ENCODE assay signal across 14 mouse cellular contexts in genomic region chr2:6505979-6506811, GRCm38 (mm10).
DNase-seq lines count a peak whose midpoint lies in the region; ATAC-seq and TF ChIP-seq lines count a peak whose summit lies in the region.
"Had no signal": no experiment of that assay in that cellular context is flagged by ENCODE, and none has a peak within 500 bp of the region (broad histone marks: within the 10 kb centered on the region; RNA-seq: fewer than 3 reads in every experiment).

No protein-coding gene starts in this region.

- no peak for TF ChIP-seq CTCF in layer of hippocampus, adult 2 months (conservative IDR thresholded peaks at IDR 0.05)

- H3K27me3 ChIP-seq in midbrain, embryonic 11.5 days (ENCODE audit: control insufficient read depth, insufficient read depth, low read length) = no peaks in the 10 kb centered on the region
- H3K27me3 ChIP-seq: heart, embryonic 12.5 days; limb, embryonic 15.5 days had no signal

- H3K27ac ChIP-seq in layer of hippocampus, adult 2 months = 0 out of 2 replicates have a peak overlapping the region, but pooled peaks have one; percentile 39
- H3K27ac ChIP-seq in midbrain, embryonic 11.5 days (ENCODE audit: low read depth, low read length) = no peak overlapping the region
- H3K27ac ChIP-seq: limb, embryonic 15.5 days had no signal

- H3K36me3 ChIP-seq in midbrain, embryonic 11.5 days (ENCODE audit: control insufficient read depth, insufficient read depth, low read length) = no peaks in the 10 kb centered on the region
- H3K36me3 ChIP-seq: heart, embryonic 12.5 days; limb, embryonic 15.5 days had no signal

- H3K4me2 ChIP-seq in midbrain, embryonic 11.5 days = no peak overlapping the region
- H3K4me2 ChIP-seq: heart, embryonic 12.5 days; limb, embryonic 15.5 days had no signal

- no peaks in the 10 kb centered on the region for H3K4me1 ChIP-seq in midbrain, embryonic 11.5 days (ENCODE audit: control insufficient read depth, insufficient read depth, low read length)
- H3K4me1 ChIP-seq: heart, embryonic 12.5 days had no signal

- peak; percentile 61; the same call in 1 of the 2 replicates for ATAC-seq in midbrain, embryonic 11.5 days (ENCODE audit: low FRiP score)

- H3K9me3 ChIP-seq in midbrain, embryonic 11.5 days (ENCODE audit: control insufficient read depth, low read length) = no peaks in the 10 kb centered on the region
- H3K9me3 ChIP-seq: heart, embryonic 12.5 days; limb, embryonic 15.5 days had no signal

- DNase-seq in layer of hippocampus, adult 2 months (ENCODE audit: low spot score in 2 of 2) = no peak
- no peak for DNase-seq in layer of hippocampus, adult 9-11 months
- DNase-seq in forelimb bud, embryonic 11.5 days (ENCODE audit: low read depth, low spot score) = peak; percentile 73
- DNase-seq in midbrain, embryonic 11.5 days (ENCODE audit: low spot score, missing footprints) = no peak
- DNase-seq in yolk sac, embryonic 10.5 days (ENCODE audit: low spot score) = peak; percentile 14
- DNase-seq in MN1 (ENCODE audit: low spot score) = no peak
- DNase-seq in spleen, postnatal 14 days (ENCODE audit: low spot score in 2 of 2) = no peak
- DNase-seq in cerebellum, adult 9-10 months = no peak
- DNase-seq: kidney, postnatal 25 days; right cerebral cortex, adult 18-20 months; thymus, adult 2 months had no signal

- H3K4me3 ChIP-seq in layer of hippocampus, adult 2 months = no peak overlapping the region
- no peak overlapping the region for H3K4me3 ChIP-seq in midbrain, embryonic 11.5 days (ENCODE audit: low read depth, low read length)
- H3K4me3 ChIP-seq: erythroblast, embryonic 14.5 days; heart, embryonic 12.5 days; limb, embryonic 15.5 days had no signal

- WGBS in midbrain, embryonic 11.5 days = 62% methylated on average over 13 of the region's 13 CpGs

- no peak overlapping the region for H3K9ac ChIP-seq in midbrain, embryonic 11.5 days (ENCODE audit: low read length)
- H3K9ac ChIP-seq: heart, embryonic 12.5 days; limb, embryonic 15.5 days had no signal

Comparison
In these comparisons a context has a peak if more than half of its experiments do, and no peak if none do; other contexts are left out.
1. DNase-seq: peak in forelimb bud, embryonic 11.5 days (single experiment) and yolk sac, embryonic 10.5 days (single experiment); none in layer of hippocampus, adult 2 months (0 of 2), layer of hippocampus, adult 9-11 months (single experiment), midbrain, embryonic 11.5 days (single experiment), MN1 (single experiment), spleen, postnatal 14 days (0 of 2) and cerebellum, adult 9-10 months (single experiment).